Mouse (Mus musculus) neural tube, embryonic 13.5 days (tissue): ENCODE results near the gene Metap1. TPM values are rescaled to one million over a fixed set of nuclear protein-coding genes. Genes with fewer than 3 reads are reported as not detected.

Source experiments
- ATAC-seq: fragments of 200-750 bp; cut with Nextera tagmentation; 2 replicates; pipeline ENCODE4 v1.8.0; 2017; ENCODE audit warnings: low read depth, mild to moderate bottlenecking, moderate TSS enrichment, moderate library complexity
- H3K27ac ChIP-seq: fragments of 300-500 bp; sonication (generic); replicated peaks from 2 replicates; pipeline ENCODE4 v1.5.1; 2015; ENCODE audit warnings: moderate library complexity, mild to moderate bottlenecking, inconsistent platforms
- H3K27me3 ChIP-seq: fragments of 300-500 bp; sonication (generic); 2 replicates; pipeline ENCODE4 v1.6.1; 2015; ENCODE audit warnings: mild to moderate bottlenecking, inconsistent platforms
- H3K36me3 ChIP-seq: fragments of 300-500 bp; sonication (generic); 2 replicates; pipeline ENCODE4 v1.6.1; 2015; ENCODE audit warnings: mild to moderate bottlenecking, inconsistent platforms
- H3K4me1 ChIP-seq: fragments of 300-500 bp; sonication (generic); replicated peaks from 2 replicates; pipeline ENCODE4 v1.6.1; 2015; ENCODE audit warnings: inconsistent platforms
- H3K4me2 ChIP-seq: fragments of 300-500 bp; sonication (generic); 2 replicates; pipeline ENCODE4 v1.6.1; 2015; ENCODE audit warnings: inconsistent platforms, mild to moderate bottlenecking, moderate library complexity
- H3K4me3 ChIP-seq: fragments of 300-500 bp; sonication (generic); 2 replicates; pipeline ENCODE4 v1.5.1; 2015; ENCODE audit warnings: mild to moderate bottlenecking, inconsistent platforms
- H3K9ac ChIP-seq: fragments of 300-500 bp; sonication (generic); 2 replicates; pipeline ENCODE4 v1.6.1; 2015; ENCODE audit warnings: moderate library complexity, mild to moderate bottlenecking, inconsistent platforms
- H3K9me3 ChIP-seq: fragments of 300-500 bp; sonication (generic); 2 replicates; pipeline ENCODE4 v1.6.1; 2016; ENCODE audit warnings: inconsistent platforms
- WGBS: fragments of 180-500 bp; shearing (Covaris S2); methylation state at CpG from one replicate; pipeline ENCODE4 v1.1.7; 2015; 5-methylcytosine and 5-hydroxymethylcytosine counted together
- polyA plus RNA-seq: library from polyadenylated mRNA; unstranded; fragments of >200 nt; fragmentation: Nextera tagmentation; extraction: Ambion mirVana; gene quantifications from 2 replicates; pipeline ENCODE4 v1.2.1, GENCODE M21; 2015

Metap1 gene
- polyA plus RNA-seq, 1 experiment from 2014 or later = 46.1 TPM

- H3K36me3 ChIP-seq = peaks cover 80% of the 10 kb centered on the region
- ATAC-seq = no peak
- 92% methylated on average over 6 of the region's 6 CpGs for WGBS
These were observed 25.5 kb downstream of the Metap1 start for GRCm38 (mm10) chr3:138463807-138464206.

GRCm38 (mm10) chr3:138463137-138463536, 26.2 kb downstream of the Metap1 start:
- no peak; the same call in 1 of the 2 replicates for ATAC-seq

More at GRCm38 (mm10) chr3:138463807-138464206, 25.5 kb downstream of the Metap1 start:
- Histone ChIP-seq H3K4me3 (no peak overlapping the region), H3K27me3 (no peaks in the 10 kb centered on the region), H3K9me3 (no peaks in the 10 kb centered on the region), H3K4me2 (no peak overlapping the region), H3K27ac (no peak overlapping the region), H3K4me1 (no peaks in the 10 kb centered on the region), H3K9ac (no peak overlapping the region)

DNA sequence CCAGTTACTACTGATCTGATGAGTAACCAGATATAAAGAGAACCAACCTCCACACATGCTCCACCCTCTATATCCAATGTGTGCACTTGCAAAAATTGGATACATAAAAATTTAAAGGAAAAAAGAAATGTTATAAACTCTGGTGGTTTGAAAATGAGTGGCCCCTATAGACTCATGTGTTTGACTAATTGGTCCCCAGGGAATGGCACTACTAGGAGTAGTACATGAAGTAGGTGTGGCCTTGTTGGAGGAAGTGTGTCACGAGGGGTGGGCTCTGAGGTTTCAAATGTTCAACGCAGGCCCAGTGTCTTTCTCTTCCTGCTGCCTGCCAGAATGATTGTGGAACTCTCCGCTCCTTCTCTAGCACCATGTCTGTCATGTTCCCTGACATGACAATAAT, 27.5 kb downstream of the Metap1 start:
- 75% methylated on average over 3 of the region's 3 CpGs for WGBS
- Histone ChIP-seq H3K4me2 (no peak overlapping the region), H3K9me3 (no peaks in the 10 kb centered on the region), H3K27me3 (no peaks in the 10 kb centered on the region), H3K36me3 (peaks cover 83% of the 10 kb centered on the region), H3K9ac (no peak overlapping the region), H3K4me3 (no peak overlapping the region), H3K4me1 (no peaks in the 10 kb centered on the region), H3K27ac (no peak overlapping the region)
- no peak for ATAC-seq

More at GRCm38 (mm10) chr3:138463137-138463536, 26.2 kb downstream of the Metap1 start:
- no peaks in the 10 kb centered on the region for H3K4me1 ChIP-seq
- no peak overlapping the region for H3K4me3 ChIP-seq
- H3K4me2 ChIP-seq = no peak overlapping the region
- H3K27me3 ChIP-seq = no peaks in the 10 kb centered on the region
- H3K9ac ChIP-seq = no peak overlapping the region
- WGBS = 84% methylated on average over 2 of the region's 2 CpGs
- H3K9me3 ChIP-seq = no peaks in the 10 kb centered on the region
- H3K36me3 ChIP-seq = peaks cover 80% of the 10 kb centered on the region
- H3K27ac ChIP-seq = no peak overlapping the region

GRCm38 (mm10) chr3:138460260-138460659, 29.1 kb downstream of the Metap1 start:
- ATAC-seq = peak; percentile 24; the same call in 1 of the 2 replicates
- no peaks in the 10 kb centered on the region for H3K4me1 ChIP-seq
- H3K4me2 ChIP-seq = no peak overlapping the region
- no peak overlapping the region for H3K27ac ChIP-seq
- H3K27me3 ChIP-seq = no peaks in the 10 kb centered on the region
- no peaks in the 10 kb centered on the region for H3K9me3 ChIP-seq
- peaks cover 84% of the 10 kb centered on the region for H3K36me3 ChIP-seq
- H3K4me3 ChIP-seq = no peak overlapping the region
- 82% methylated on average over 13 of the region's 13 CpGs for WGBS
- no peak overlapping the region for H3K9ac ChIP-seq

DNA sequence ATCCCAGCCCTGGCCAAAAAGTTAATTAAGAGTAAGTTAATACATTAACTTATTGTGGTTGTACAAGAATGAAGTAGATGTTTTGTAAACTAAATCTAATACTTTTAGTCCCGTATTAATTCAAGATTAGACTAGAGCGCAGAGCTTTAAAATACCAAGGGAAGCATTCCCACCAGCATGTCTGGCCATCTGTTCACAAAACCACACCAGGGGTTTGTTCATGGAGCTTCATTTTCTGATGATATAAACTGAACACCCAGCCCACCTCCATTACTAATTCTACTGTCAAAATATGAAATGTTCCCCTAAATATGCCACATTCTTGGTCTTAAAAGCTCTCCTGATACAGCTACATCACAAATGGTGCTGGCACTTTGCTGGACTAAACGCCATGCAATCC, 30.9 kb downstream of the Metap1 start:
- H3K4me3 ChIP-seq = no peak overlapping the region
- H3K9me3 ChIP-seq = no peaks in the 10 kb centered on the region
- H3K4me2 ChIP-seq = no peak overlapping the region
- ATAC-seq = no peak
- H3K9ac ChIP-seq = no peak overlapping the region
- no peak overlapping the region for H3K27ac ChIP-seq
- H3K36me3 ChIP-seq = peaks cover 85% of the 10 kb centered on the region
- 91% methylated on average over 3 of the region's 3 CpGs for WGBS
- no peaks in the 10 kb centered on the region for H3K4me1 ChIP-seq
- no peaks in the 10 kb centered on the region for H3K27me3 ChIP-seq

DNA sequence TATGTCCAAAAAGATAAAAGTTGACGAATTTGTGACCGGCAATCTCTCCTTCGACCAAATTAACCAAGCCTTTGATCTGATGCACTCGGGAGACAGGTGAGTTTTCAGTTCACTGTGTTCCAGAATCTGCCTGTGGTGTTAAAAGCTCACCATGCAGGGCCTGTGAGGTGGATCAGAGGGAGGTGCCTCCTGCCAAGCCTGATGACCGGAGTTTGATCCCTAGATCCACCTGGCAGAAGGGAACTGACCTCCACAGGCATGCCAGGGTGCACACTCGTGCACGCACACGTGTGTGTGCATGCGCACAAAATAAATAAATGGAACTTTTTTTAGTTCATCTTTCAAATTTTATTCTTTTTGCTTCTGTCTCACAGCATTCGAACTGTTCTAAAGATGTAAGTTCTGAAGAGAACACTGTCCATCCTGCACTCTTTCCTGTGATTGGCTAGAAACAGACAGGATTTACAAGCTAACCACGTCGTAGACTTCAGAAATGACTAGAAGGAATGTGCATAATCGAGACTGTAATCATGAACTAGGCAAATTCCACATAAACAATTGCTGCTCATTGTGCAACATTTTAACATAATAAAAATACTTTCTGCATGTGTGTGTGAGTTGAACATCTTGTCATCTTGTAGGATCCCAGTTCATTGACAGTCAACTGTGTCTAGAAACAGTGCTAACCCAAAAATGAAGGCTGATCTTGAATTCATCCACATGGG, 34.4 kb downstream of the Metap1 start:
- no peaks in the 10 kb centered on the region for H3K4me1 ChIP-seq
- no peak overlapping the region for H3K4me2 ChIP-seq
- no peaks in the 10 kb centered on the region for H3K9me3 ChIP-seq
- no peak overlapping the region for H3K4me3 ChIP-seq
- H3K9ac ChIP-seq = no peak overlapping the region
- peaks cover 95% of the 10 kb centered on the region for H3K36me3 ChIP-seq
- no peak for ATAC-seq
- no peak overlapping the region for H3K27ac ChIP-seq
- H3K27me3 ChIP-seq = no peaks in the 10 kb centered on the region
- WGBS = 92% methylated on average over 13 of the region's 13 CpGs

- Histone ChIP-seq H3K4me3 (no peak overlapping the region), H3K9ac (no peak overlapping the region), H3K9me3 (no peaks in the 10 kb centered on the region), H3K4me2 (no peak overlapping the region), H3K27me3 (no peaks in the 10 kb centered on the region), H3K27ac (no peak overlapping the region), H3K36me3 (peaks cover 95% of the 10 kb centered on the region), H3K4me1 (no peaks in the 10 kb centered on the region)
- no peak for ATAC-seq
- WGBS = 95% methylated on average over 1 of the region's 1 CpGs
These were observed 35.1 kb downstream of the Metap1 start for GRCm38 (mm10) chr3:138454234-138454633.

GRCm38 (mm10) chr3:138452169-138452568, 37.1 kb downstream of the Metap1 start:
- ATAC-seq = no peak
- Histone ChIP-seq H3K27ac (no peak overlapping the region), H3K4me3 (no peak overlapping the region), H3K36me3 (peaks cover 94% of the 10 kb centered on the region), H3K9me3 (no peaks in the 10 kb centered on the region), H3K4me2 (no peak overlapping the region), H3K9ac (no peak overlapping the region), H3K27me3 (no peaks in the 10 kb centered on the region), H3K4me1 (no peaks in the 10 kb centered on the region)
- WGBS = 89% methylated on average over 10 of the region's 10 CpGs

DNA sequence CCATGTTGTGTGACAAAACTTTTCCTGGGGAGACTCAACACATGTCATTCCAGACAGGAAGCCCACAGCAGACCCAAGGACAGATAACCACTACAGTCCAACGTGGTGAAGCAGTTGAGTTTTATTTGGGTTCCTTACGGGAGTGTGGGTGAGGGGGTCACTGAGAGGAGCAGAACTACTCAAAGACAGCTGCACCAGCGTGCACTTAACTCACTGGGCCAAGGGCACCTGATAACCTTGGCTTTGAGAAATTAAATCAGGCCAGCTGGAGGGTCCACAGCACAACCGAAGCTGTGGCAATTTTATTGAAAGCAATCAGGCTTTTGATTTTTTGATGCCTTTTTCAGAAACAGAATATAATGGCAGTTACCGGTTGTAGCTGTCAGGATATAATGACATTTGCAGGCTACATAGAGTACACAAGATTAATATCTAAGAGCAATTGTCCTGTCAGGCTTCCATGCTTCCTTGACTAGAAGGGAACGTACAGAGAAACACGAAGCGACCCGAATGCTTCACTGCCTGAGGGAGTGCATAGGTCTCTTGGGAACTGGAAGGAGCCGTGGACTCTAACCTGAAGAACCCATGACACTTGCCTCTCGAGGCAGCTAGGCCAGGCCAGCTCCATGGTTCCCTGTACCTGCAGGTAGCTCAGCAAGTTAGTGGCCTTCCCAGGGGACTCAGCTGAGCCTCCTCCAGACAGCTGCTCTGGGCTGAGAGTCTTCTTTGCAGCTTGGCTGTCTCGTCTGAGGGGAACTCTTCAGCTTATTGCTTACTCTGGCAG, 41.0 kb downstream of the Metap1 start:
- no peak for ATAC-seq
- Histone ChIP-seq H3K4me3 (no peak overlapping the region), H3K9ac (no peak overlapping the region), H3K4me1 (peaks cover 25% of the 10 kb centered on the region), H3K27me3 (no peaks in the 10 kb centered on the region), H3K4me2 (no peak overlapping the region), H3K36me3 (peaks cover 79% of the 10 kb centered on the region), H3K9me3 (no peaks in the 10 kb centered on the region), H3K27ac (no peak overlapping the region)
- WGBS = 71% methylated on average over 12 of the region's 12 CpGs

GRCm38 (mm10) chr3:138443465-138443771, 45.9 kb downstream of the Metap1 start:
- Histone ChIP-seq H3K9ac (peak overlapping the region; percentile 89), H3K4me1 (peaks cover 30% of the 10 kb centered on the region), H3K4me2 (peak overlapping the region; percentile 82), H3K27ac (peak overlapping the region; percentile 90), H3K27me3 (no peaks in the 10 kb centered on the region), H3K36me3 (peaks cover 35% of the 10 kb centered on the region), H3K9me3 (no peaks in the 10 kb centered on the region), H3K4me3 (peak overlapping the region; percentile 86)
- WGBS = 3% methylated on average over 9 of the region's 9 CpGs
- no peak for ATAC-seq

DNA sequence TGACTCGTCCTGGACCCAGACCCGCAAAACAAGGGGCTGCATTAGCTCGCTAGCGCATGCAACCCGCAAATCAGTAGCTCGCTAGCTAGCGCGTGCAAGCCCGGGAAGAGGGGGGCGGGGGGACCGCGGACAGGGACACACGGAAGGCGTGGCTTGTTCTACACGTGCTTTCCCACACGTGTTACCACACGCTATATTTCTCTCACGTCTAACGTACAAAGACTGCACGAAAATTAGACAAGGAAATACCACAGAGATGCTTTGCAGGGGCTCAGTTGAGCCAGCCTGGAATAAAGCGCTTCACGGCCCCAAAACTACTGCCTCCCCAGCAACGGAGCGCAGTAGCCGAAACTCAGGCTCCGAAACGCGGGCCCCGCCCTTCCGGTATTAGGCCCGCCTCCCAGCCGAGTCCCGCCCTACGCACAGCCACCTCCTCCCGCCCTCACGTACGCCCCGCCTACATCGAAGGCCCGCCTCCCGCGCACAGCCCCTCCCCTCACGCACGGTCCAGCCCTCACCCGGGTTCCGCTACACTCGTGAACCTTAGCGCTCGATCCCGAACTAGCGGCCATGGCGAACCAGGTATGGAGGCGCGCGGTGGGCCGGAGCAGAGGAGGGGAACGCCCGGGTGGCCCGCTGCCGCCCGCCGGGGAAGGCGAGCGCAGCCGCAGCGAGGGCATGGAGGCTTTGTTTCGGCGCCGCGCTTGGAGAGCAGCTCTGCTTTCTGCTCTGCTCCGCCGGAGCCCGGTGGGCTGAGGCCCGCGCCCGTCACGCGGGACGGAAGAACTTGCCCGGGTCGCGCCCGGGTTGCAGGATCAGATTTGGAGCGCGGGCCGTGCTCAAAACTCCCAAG, 46.5 kb downstream of the Metap1 start, which contains the start of gene Adh5:
Gene Adh5, plus strand, starts transcription at position 482 of the 853 bp plus-strand sequence.
- H3K9ac ChIP-seq = peak within 1 kb of the TSS; percentile 89
- peaks cover 30% of the 10 kb centered on the region for H3K4me1 ChIP-seq
- no peaks in the 10 kb centered on the region for H3K9me3 ChIP-seq
- peak within 1 kb of the TSS; percentile 90 for H3K27ac ChIP-seq
- H3K4me3 ChIP-seq = peak within 1 kb of the TSS; percentile 86
- H3K27me3 ChIP-seq = no peaks in the 10 kb centered on the region
- peak within 1 kb of the TSS; percentile 82 for H3K4me2 ChIP-seq
- ATAC-seq = peak; percentile 98
- H3K36me3 ChIP-seq = peaks cover 29% of the 10 kb centered on the region
- WGBS = under 1% methylated on average over 86 of the region's 86 CpGs

DNA sequence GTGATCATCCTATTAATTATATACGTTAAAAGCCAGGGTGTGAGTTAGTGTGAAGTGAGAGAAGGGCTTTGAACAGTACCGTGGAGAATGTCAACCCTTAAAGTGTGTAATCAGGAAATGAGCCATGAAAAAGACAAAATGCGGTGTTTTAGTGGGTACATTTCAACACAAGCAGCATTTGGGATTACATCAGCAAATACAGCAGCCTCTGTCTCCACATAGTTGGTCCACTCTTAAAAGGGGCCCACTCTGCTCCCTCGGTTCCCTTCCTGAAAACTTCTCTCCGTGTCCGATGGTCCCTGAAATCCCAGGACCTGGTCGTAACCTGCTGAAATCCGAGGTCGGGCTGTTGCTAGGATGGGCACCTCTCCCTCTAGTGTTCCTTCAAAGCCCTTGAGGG, 47.1 kb downstream of the Metap1 start:
- Histone ChIP-seq H3K36me3 (peaks cover 23% of the 10 kb centered on the region), H3K4me3 (peak overlapping the region; percentile 86), H3K4me2 (peak overlapping the region; percentile 82), H3K9ac (peak overlapping the region; percentile 77), H3K9me3 (no peaks in the 10 kb centered on the region), H3K27me3 (no peaks in the 10 kb centered on the region), H3K27ac (peak overlapping the region; percentile 90), H3K4me1 (peaks cover 30% of the 10 kb centered on the region)
- peak; percentile 3 for ATAC-seq
- WGBS = under 1% methylated on average over 9 of the region's 9 CpGs
